ENCODE assay signal across 8 mouse cellular contexts in the genomic region with DNA sequence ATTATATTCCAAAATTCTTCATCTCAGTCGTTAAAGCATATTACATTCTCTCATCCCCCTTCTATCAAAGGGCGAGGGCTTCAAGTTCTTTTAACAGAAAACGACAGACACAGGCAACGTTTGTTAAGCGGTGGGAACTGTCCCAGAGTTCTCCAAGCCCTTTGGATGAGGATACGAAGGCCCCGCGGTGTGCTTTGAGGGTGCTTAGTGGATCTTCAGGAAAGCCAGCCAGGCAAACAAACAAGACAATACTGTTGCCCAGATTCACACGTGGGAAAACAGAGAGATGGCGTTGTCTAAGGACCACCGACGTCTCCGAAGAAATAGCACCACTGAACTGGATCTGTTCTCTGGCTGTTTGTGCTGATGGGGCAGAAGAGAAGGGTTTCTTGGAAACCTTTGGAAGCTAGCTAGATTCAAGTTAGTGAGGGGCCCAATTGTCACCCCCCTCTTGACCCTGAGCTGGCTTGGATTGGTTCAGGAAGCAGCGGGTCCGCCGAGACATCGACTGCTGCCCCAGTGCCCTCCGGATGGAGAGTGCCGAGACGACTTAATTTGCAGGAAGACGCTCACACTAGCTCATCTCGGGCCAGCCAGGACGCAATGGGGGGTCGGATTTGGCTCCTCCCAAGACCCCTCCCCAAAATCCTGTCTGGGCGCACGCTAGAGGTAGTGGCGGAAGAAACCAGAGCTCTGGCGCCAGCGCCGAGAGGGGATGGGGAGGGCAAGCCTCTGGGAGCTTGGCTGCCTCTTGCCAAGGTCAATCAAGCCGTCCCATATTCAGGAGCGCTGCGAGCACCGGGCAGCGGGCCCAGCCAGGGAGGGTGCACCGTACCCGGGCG. TPM values are rescaled to one million over a fixed set of nuclear protein-coding genes. Genes with fewer than 3 reads are reported as not detected.
DNase-seq lines count a peak whose midpoint lies in the region; ATAC-seq and TF ChIP-seq lines count a peak whose summit lies in the region.

No protein-coding gene starts in this region.

- peak overlapping the region; percentile 66 for H3K9ac ChIP-seq in embryonic facial prominence, embryonic 14.5 days (ENCODE audit: low read depth, low read length)
- peak overlapping the region; percentile 51 for H3K9ac ChIP-seq in heart, embryonic 15.5 days
- H3K9ac ChIP-seq in kidney, embryonic 16.5 days (replicated peaks; ENCODE audit: low read length): peak overlapping the region; percentile 60
- no peak overlapping the region for H3K9ac ChIP-seq in liver, embryonic 14.5 days (replicated peaks)
- H3K9ac ChIP-seq in neural tube, embryonic 14.5 days (replicated peaks; ENCODE audit: low read depth, low read length): no peak overlapping the region

- no peak overlapping the region for H3K27ac ChIP-seq in thymus, adult 2 months (ENCODE audit: control insufficient read depth, insufficient read depth, low read length)
- peak overlapping the region; percentile 42 for H3K27ac ChIP-seq in embryonic facial prominence, embryonic 14.5 days (replicated peaks; ENCODE audit: low read depth, low read length)
- H3K27ac ChIP-seq in heart, embryonic 15.5 days: peak overlapping the region; percentile 36; the same call in 1 of the 2 replicates
- peak overlapping the region; percentile 26; the same call in 1 of the 2 replicates for H3K27ac ChIP-seq in kidney, embryonic 16.5 days (ENCODE audit: low read length)
- no peak overlapping the region for H3K27ac ChIP-seq in liver, embryonic 14.5 days
- no peak overlapping the region for H3K27ac ChIP-seq in neural tube, embryonic 14.5 days (ENCODE audit: low read depth, low read length)

- TF ChIP-seq CTCF in thymus, adult 2 months (IDR thresholded peaks at IDR 0.05; ENCODE audit: borderline replicate concordance, control insufficient read depth, extremely low read depth, insufficient read depth, low read length, poor library complexity): no peak
- TF ChIP-seq CTCF in liver, embryonic 14.5 days (IDR thresholded peaks at IDR 0.05; ENCODE audit: low read depth): no peak

- H3K4me3 ChIP-seq in thymus, adult 2 months (ENCODE audit: control insufficient read depth, insufficient read depth, low read length): 0 out of 2 replicates have a peak overlapping the region, but pooled peaks have one; percentile 5
- H3K4me3 ChIP-seq in embryonic facial prominence, embryonic 14.5 days (ENCODE audit: low read depth, low read length): peak overlapping the region; percentile 42
- peak overlapping the region; percentile 49 for H3K4me3 ChIP-seq in heart, embryonic 15.5 days
- peak overlapping the region; percentile 45 for H3K4me3 ChIP-seq in kidney, embryonic 16.5 days (ENCODE audit: low read length)
- peak overlapping the region in 1 of 2 experiments; percentile 4; a peak in 1 of 4 replicates for H3K4me3 ChIP-seq in liver, embryonic 14.5 days (ENCODE audit: insufficient read depth in 1 of 2, low read depth in 2 of 2, low read length in 2 of 2)
- peak overlapping the region; percentile 29 for H3K4me3 ChIP-seq in neural tube, embryonic 14.5 days (ENCODE audit: low read depth, low read length)

- peak; percentile 19; the same call in 1 of the 2 replicates for ATAC-seq in embryonic facial prominence, embryonic 14.5 days (ENCODE audit: low read depth)
- peak; percentile 53 for ATAC-seq in heart, embryonic 15.5 days (replicated peaks; ENCODE audit: insufficient number of reproducible peaks, insufficient read depth, low FRiP score, low read depth)
- peak; percentile 21; the same call in 1 of the 2 replicates for ATAC-seq in kidney, embryonic 16.5 days (ENCODE audit: low FRiP score, low TSS enrichment)
- no peak for ATAC-seq in liver, embryonic 14.5 days (ENCODE audit: insufficient read depth)
- ATAC-seq in neural tube, embryonic 14.5 days (ENCODE audit: low read depth): no peak
- ATAC-seq in monocyte, adult 5-6 weeks (replicated peaks; ENCODE audit: insufficient number of reproducible peaks, low FRiP score, low TSS enrichment, poor library complexity, severe bottlenecking): no peak

- H3K27me3 ChIP-seq in thymus, adult 2 months (ENCODE audit: control insufficient read depth, insufficient read depth, low read length): peaks cover 19% of the 10 kb centered on the region
- no peaks in the 10 kb centered on the region for H3K27me3 ChIP-seq in embryonic facial prominence, embryonic 14.5 days (replicated peaks; ENCODE audit: control insufficient read depth, insufficient read depth, low read length)
- H3K27me3 ChIP-seq in heart, embryonic 15.5 days: peaks cover 4% of the 10 kb centered on the region; the same call in 1 of the 2 replicates
- H3K27me3 ChIP-seq in kidney, embryonic 16.5 days (ENCODE audit: insufficient read depth, low read length): peaks cover 67% of the 10 kb centered on the region
- H3K27me3 ChIP-seq in liver, embryonic 14.5 days (ENCODE audit: control insufficient read depth, insufficient read depth, low read length): peaks cover 44% of the 10 kb centered on the region
- peaks cover 13% of the 10 kb centered on the region for H3K27me3 ChIP-seq in neural tube, embryonic 14.5 days (ENCODE audit: control insufficient read depth, insufficient read depth, low read length)

- no peak for TF ChIP-seq EP300 in liver, embryonic 14.5 days (IDR thresholded peaks at IDR 0.05; ENCODE audit: low read depth)

- no peaks in the 10 kb centered on the region for H3K36me3 ChIP-seq in thymus, adult 2 months (ENCODE audit: control insufficient read depth, insufficient read depth, low read length)
- H3K36me3 ChIP-seq in embryonic facial prominence, embryonic 14.5 days (ENCODE audit: control insufficient read depth, insufficient read depth, low read length): no peaks in the 10 kb centered on the region
- H3K36me3 ChIP-seq in heart, embryonic 15.5 days: no peaks in the 10 kb centered on the region
- no peaks in the 10 kb centered on the region for H3K36me3 ChIP-seq in kidney, embryonic 16.5 days (ENCODE audit: insufficient read depth, low read length)
- no peaks in the 10 kb centered on the region for H3K36me3 ChIP-seq in liver, embryonic 14.5 days (replicated peaks; ENCODE audit: control insufficient read depth, insufficient read depth, low read depth)
- no peaks in the 10 kb centered on the region for H3K36me3 ChIP-seq in neural tube, embryonic 14.5 days (ENCODE audit: control insufficient read depth, insufficient read depth, low read length)

- H3K9me3 ChIP-seq in embryonic facial prominence, embryonic 14.5 days (ENCODE audit: control insufficient read depth, low read length): no peaks in the 10 kb centered on the region
- H3K9me3 ChIP-seq in heart, embryonic 15.5 days (replicated peaks): no peaks in the 10 kb centered on the region
- H3K9me3 ChIP-seq in kidney, embryonic 16.5 days (ENCODE audit: low read length): no peaks in the 10 kb centered on the region
- no peaks in the 10 kb centered on the region for H3K9me3 ChIP-seq in liver, embryonic 14.5 days (ENCODE audit: control insufficient read depth, low read length)
- H3K9me3 ChIP-seq in neural tube, embryonic 14.5 days (ENCODE audit: control insufficient read depth, low read length): no peaks in the 10 kb centered on the region

- peaks cover 11% of the 10 kb centered on the region for H3K4me1 ChIP-seq in thymus, adult 2 months (replicated peaks; ENCODE audit: control insufficient read depth, insufficient read depth, low read length)
- H3K4me1 ChIP-seq in embryonic facial prominence, embryonic 14.5 days (ENCODE audit: control insufficient read depth, insufficient read depth, low read length): peaks cover 66% of the 10 kb centered on the region
- peaks cover 43% of the 10 kb centered on the region for H3K4me1 ChIP-seq in heart, embryonic 15.5 days (replicated peaks)
- peaks cover 35% of the 10 kb centered on the region for H3K4me1 ChIP-seq in kidney, embryonic 16.5 days (ENCODE audit: insufficient read depth, low read length)
- 0 out of 4 replicates have a peak, but pooled peaks cover 0 to 2% of the 10 kb centered on the region in 2 experiments for H3K4me1 ChIP-seq in liver, embryonic 14.5 days (replicated peaks; ENCODE audit: control insufficient read depth in 2 of 2, insufficient read depth in 2 of 2, low read length in 1 of 2)
- H3K4me1 ChIP-seq in neural tube, embryonic 14.5 days (ENCODE audit: control insufficient read depth, insufficient read depth, low read length): peaks cover 8% of the 10 kb centered on the region

- DNase-seq in thymus, adult 2 months: peak; percentile 8
- no peak for DNase-seq in thymus, postnatal 0 days (ENCODE audit: low spot score)
- peak; percentile 82 for DNase-seq in embryonic facial prominence, embryonic 14.5 days (ENCODE audit: low spot score)
- DNase-seq in liver, embryonic 14.5 days (ENCODE audit: low read depth in 3 of 3, low spot score in 3 of 3): no peak

- WGBS in thymus, adult 2 months: 12% methylated on average over 38 of the region's 38 CpGs
- 8% methylated on average over 31 of the region's 38 CpGs for WGBS in embryonic facial prominence, embryonic 14.5 days
- 15% methylated on average over 38 of the region's 38 CpGs for WGBS in heart, embryonic 15.5 days
- whole genome bisulfite sequencing in kidney, embryonic 16.5 days: 7% methylated on average over 38 of the region's 38 CpGs
- 3% methylated on average over 38 of the region's 38 CpGs for WGBS in liver, embryonic 14.5 days (ENCODE audit: insufficient replicate concordance)
- WGBS in neural tube, embryonic 14.5 days: 4% methylated on average over 38 of the region's 38 CpGs

- TF ChIP-seq POLR2A in thymus, adult 2 months (IDR thresholded peaks at IDR 0.05; ENCODE audit: control insufficient read depth, extremely low read depth, insufficient read depth, low read length, poor library complexity): no peak

- peak overlapping the region; percentile 91 for H3K4me2 ChIP-seq in embryonic facial prominence, embryonic 14.5 days (ENCODE audit: low read depth, low read length)
- peak overlapping the region; percentile 86 for H3K4me2 ChIP-seq in heart, embryonic 15.5 days
- H3K4me2 ChIP-seq in kidney, embryonic 16.5 days (replicated peaks; ENCODE audit: low read depth, low read length): peak overlapping the region; percentile 75
- peak overlapping the region; percentile 45 for H3K4me2 ChIP-seq in liver, embryonic 14.5 days (ENCODE audit: low read depth)
- peak overlapping the region; percentile 63 for H3K4me2 ChIP-seq in neural tube, embryonic 14.5 days (ENCODE audit: low read depth, low read length)

RNA-seq across cellular contexts. Expression of a gene that starts 43.5 kb away (rescaled TPM):
- polyA plus RNA-seq in thymus, adult 2 months (2012; rRNA removed): 3.3 and 3.8 TPM in 2 replicates
- polyA plus RNA-seq in thymus, postnatal 0 days (2015; fragmentation: Nextera tagmentation; extraction: Ambion mirVana): 0.83 and 0.90 TPM in 2 replicates
- polyA plus RNA-seq in embryonic facial prominence, embryonic 14.5 days (2014; fragmentation: Nextera tagmentation; extraction: Ambion mirVana): 28.4 and 31.8 TPM in 2 replicates
- polyA plus RNA-seq in heart, embryonic 15.5 days (2015; fragmentation: Nextera tagmentation; extraction: Ambion mirVana): 12.1 and 15.3 TPM in 2 replicates
- 21.8 and 23.4 TPM in 2 replicates for polyA plus RNA-seq in kidney, embryonic 16.5 days (2015; fragmentation: Nextera tagmentation; extraction: Ambion mirVana)
- 0.43 and 0.48 TPM in 2 replicates for polyA plus RNA-seq in liver, embryonic 14.5 days (2012; rRNA removed)
- polyA plus RNA-seq in liver, embryonic 14.5 days (2014; fragmentation: Nextera tagmentation; extraction: Ambion mirVana): 0.20 and 0.47 TPM in 2 replicates
- polyA plus RNA-seq in neural tube, embryonic 14.5 days (2014; fragmentation: Nextera tagmentation; extraction: Ambion mirVana): 11.4 and 12.0 TPM in 2 replicates
- total RNA-seq in monocyte, adult 5-6 weeks (2017): not detected in 3 replicates

Comparison
In these comparisons a context has a peak if more than half of its experiments do, and no peak if none do; other contexts are left out.
1. DNase-seq: peak in thymus, adult 2 months (single experiment) and embryonic facial prominence, embryonic 14.5 days (single experiment); none in thymus, postnatal 0 days (single experiment) and liver, embryonic 14.5 days (0 of 3).
2. H3K27ac ChIP-seq: peak in embryonic facial prominence, embryonic 14.5 days (single experiment), heart, embryonic 15.5 days (single experiment) and kidney, embryonic 16.5 days (single experiment); none in thymus, adult 2 months (single experiment), liver, embryonic 14.5 days (single experiment) and neural tube, embryonic 14.5 days (single experiment).
3. ATAC-seq: peak in embryonic facial prominence, embryonic 14.5 days (single experiment), heart, embryonic 15.5 days (single experiment) and kidney, embryonic 16.5 days (single experiment); none in liver, embryonic 14.5 days (single experiment), neural tube, embryonic 14.5 days (single experiment) and monocyte, adult 5-6 weeks (single experiment).
4. H3K9ac ChIP-seq: peak in embryonic facial prominence, embryonic 14.5 days (single experiment), heart, embryonic 15.5 days (single experiment) and kidney, embryonic 16.5 days (single experiment); none in liver, embryonic 14.5 days (single experiment) and neural tube, embryonic 14.5 days (single experiment).
5. Peak in every context shown above with its lines, with median percentiles within 50 percentile points of each other: H3K4me2 ChIP-seq.